Mouse (Mus musculus): ENCODE data around the gene 2300002M23Rik.

DNA sequence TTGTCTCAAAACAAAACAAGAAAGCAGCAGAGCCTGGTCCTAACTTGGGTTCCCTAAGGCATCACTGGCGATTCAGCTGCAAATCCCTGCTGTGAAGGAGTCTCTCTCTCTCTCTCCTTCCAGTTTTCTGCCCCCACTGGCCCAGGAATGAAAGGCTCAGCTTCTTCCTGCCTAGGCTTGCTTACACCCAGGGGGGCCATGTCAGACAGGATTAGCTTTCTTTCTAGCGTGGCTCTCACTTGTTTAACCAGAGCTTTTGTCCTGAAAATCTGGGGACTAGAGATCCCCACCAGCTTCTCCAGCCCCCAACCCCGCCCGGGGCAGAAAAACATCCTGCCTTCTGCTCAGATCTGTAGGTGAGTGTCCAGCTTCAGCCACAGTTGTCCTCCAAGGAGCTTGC lies 21.1 kb downstream of the 2300002M23Rik start:
- TF ChIP-seq CTCF (IDR thresholded peaks at IDR 0.05; ENCODE audit: low read depth, low read length) (no peak), GATA1 (IDR thresholded peaks at IDR 0.05; ENCODE audit: borderline replicate concordance, low read length) (no peak), TAL1 (conservative IDR thresholded peaks at IDR 0.05; ENCODE audit: low read depth, low read length) (no peak), GATA2 (IDR thresholded peaks at IDR 0.05; ENCODE audit: borderline replicate concordance, low read depth, low read length) (no peak)
